Comparison of ENCODE assay signal across 20 mouse cellular contexts in genomic region chr1:37641361-37641760, GRCm38 (mm10).
"Had no signal": no experiment of that assay in that cellular context is flagged by ENCODE, and none has a peak within 500 bp of the region (broad histone marks: within the 10 kb centered on the region; RNA-seq: fewer than 3 reads in every experiment).

No protein-coding gene starts in this region.

- H3K9me3 ChIP-seq: liver, embryonic 15.5 days; lung, embryonic 15.5 days; midbrain, embryonic 12.5 days; neural tube, embryonic 13.5 days; neural tube, embryonic 15.5 days had no signal

- ATAC-seq: liver, postnatal 0 days; lung, postnatal 0 days; midbrain, embryonic 16.5 days had no signal

- H3K4me3 ChIP-seq: liver, embryonic 15.5 days; lung, embryonic 15.5 days; midbrain, embryonic 12.5 days; myocyte; neural tube, embryonic 13.5 days; neural tube, embryonic 15.5 days had no signal

- H3K9ac ChIP-seq: liver, embryonic 15.5 days; liver, postnatal 0 days; lung, embryonic 15.5 days; midbrain, embryonic 12.5 days; neural tube, embryonic 13.5 days; neural tube, embryonic 15.5 days had no signal

- H3K4me2 ChIP-seq: liver, embryonic 15.5 days; lung, embryonic 15.5 days; midbrain, embryonic 12.5 days; neural tube, embryonic 13.5 days; neural tube, embryonic 15.5 days had no signal

- H3K27me3 ChIP-seq: liver, embryonic 15.5 days; lung, embryonic 15.5 days; midbrain, embryonic 12.5 days; neural tube, embryonic 13.5 days; neural tube, embryonic 15.5 days had no signal

- H3K36me3 ChIP-seq: liver, embryonic 15.5 days; lung, embryonic 15.5 days; midbrain, embryonic 12.5 days; neural tube, embryonic 13.5 days; neural tube, embryonic 15.5 days had no signal

- DNase-seq: liver, postnatal 0 days; lung, adult 2 months; lung, postnatal 4 days; midbrain, embryonic 14.5 days; retina, postnatal 1 day; right cerebral cortex, adult 18-20 months; right cerebral cortex, postnatal 25 days; right cerebral cortex, postnatal 4 days; spleen, adult 18-20 months; thymus, adult 18-20 months; thymus, postnatal 14 days; thymus, postnatal 36 days had no signal

- H3K4me1 ChIP-seq: liver, embryonic 15.5 days; lung, embryonic 15.5 days; midbrain, embryonic 12.5 days had no signal

- H3K27ac ChIP-seq: liver, embryonic 15.5 days; lung, embryonic 15.5 days; midbrain, embryonic 12.5 days; neural tube, embryonic 13.5 days; neural tube, embryonic 15.5 days had no signal
